Mouse (Mus musculus): ENCODE results near the gene Map6. TPM values are rescaled to one million over a fixed set of nuclear protein-coding genes. Genes with fewer than 3 reads are reported as not detected.
A peak's percentile ranks its signal among the peaks of the same experiment; 100 is the strongest.

The Map6 gene
- polyA plus RNA-seq, 1 experiment from 2014 or later, result 4.7 TPM

DNA sequence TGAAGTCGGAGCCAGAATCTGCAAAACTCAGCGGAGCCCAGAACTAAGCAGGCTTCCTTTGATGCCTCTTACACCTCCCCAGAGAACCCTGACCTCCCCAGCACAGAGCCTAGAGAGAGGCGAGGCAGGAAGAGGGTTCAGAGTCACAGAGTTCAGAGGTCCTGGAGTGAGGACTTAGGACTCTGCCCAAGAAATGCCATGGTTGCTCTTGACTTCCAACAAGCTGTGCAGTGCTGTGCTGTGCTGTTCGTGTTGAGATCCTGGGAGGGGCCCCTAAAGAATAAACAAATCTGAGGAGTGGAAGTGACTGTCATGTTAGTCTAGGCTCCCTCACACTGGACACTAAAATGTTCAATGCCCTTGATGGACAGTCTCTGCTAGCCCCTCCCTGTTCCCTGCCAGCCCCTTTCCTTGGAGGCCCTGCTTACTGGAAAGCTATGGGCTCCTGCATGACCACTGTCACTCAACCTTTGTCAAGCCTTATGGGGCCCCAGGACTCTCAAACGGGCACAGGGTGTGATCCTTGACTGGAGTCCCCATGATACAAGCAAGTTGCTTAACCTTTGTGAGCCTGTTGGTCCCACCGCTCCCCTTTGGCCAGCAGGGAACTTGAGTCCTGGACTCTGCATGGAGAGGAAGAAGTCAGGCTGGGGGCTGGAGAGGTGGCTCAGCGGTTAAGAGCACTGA is 37.0 kb upstream of the Map6 start:
- Histone ChIP-seq H3K27ac (replicated peaks; ENCODE audit: low read depth, low read length) (no peak overlapping the region), H3K36me3 (ENCODE audit: control insufficient read depth, insufficient read depth, low read length) (0 out of 2 replicates have a peak, but pooled peaks cover 2% of the 10 kb centered on the region), H3K4me1 (ENCODE audit: control insufficient read depth, insufficient read depth, low read length) (peaks cover 7% of the 10 kb centered on the region; the same call in 1 of the 2 replicates), H3K27me3 (ENCODE audit: control insufficient read depth, insufficient read depth, low read length) (no peaks in the 10 kb centered on the region), H3K9me3 (ENCODE audit: control insufficient read depth, low read length) (no peaks in the 10 kb centered on the region), H3K4me3 (ENCODE audit: low read depth, low read length) (no peak overlapping the region), H3K4me2 (ENCODE audit: low read depth, severe bottlenecking) (no peak overlapping the region), H3K9ac (ENCODE audit: low read length) (no peak overlapping the region)
- no peak for DNase-seq (ENCODE audit: low spot score)
- 76% methylated on average over 7 of the region's 7 CpGs for WGBS
- no peak for ATAC-seq (ENCODE audit: insufficient number of reproducible peaks, low FRiP score, low TSS enrichment, low read depth)

DNA sequence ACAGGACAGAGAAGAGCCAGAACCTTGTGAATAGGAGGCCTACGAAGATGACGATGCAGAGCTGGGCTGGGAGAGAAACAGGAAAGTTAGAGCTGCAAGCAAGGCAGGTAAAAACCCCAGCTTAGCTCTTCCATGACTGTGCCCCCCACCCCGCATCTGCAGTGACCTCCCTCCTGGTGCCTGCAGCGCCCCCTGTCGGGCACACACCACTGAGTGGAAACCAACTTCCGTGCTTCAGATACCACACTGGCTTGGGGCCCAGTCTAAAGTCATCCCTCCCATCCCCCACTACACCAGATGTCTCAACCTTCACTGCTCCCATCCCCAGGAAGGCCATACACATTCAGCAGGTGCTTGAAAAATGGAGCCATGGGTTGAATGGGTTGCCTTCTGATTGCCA is 34.7 kb upstream of the Map6 start:
- no peak overlapping the region for H3K27ac ChIP-seq (replicated peaks; ENCODE audit: low read depth, low read length)
- 0 out of 2 replicates have a peak, but pooled peaks cover 2% of the 10 kb centered on the region for H3K36me3 ChIP-seq (ENCODE audit: control insufficient read depth, insufficient read depth, low read length)
- no peak overlapping the region for H3K4me2 ChIP-seq (ENCODE audit: low read depth, severe bottlenecking)
- ATAC-seq (ENCODE audit: insufficient number of reproducible peaks, low FRiP score, low TSS enrichment, low read depth), result no peak
- H3K9ac ChIP-seq (ENCODE audit: low read length), result no peak overlapping the region
- WGBS, result 72% methylated on average over 6 of the region's 6 CpGs
- H3K4me3 ChIP-seq (ENCODE audit: low read depth, low read length), result no peak overlapping the region
- H3K4me1 ChIP-seq (ENCODE audit: control insufficient read depth, insufficient read depth, low read length), result peaks cover 27% of the 10 kb centered on the region
- no peaks in the 10 kb centered on the region for H3K27me3 ChIP-seq (ENCODE audit: control insufficient read depth, insufficient read depth, low read length)
- H3K9me3 ChIP-seq (ENCODE audit: control insufficient read depth, low read length), result no peaks in the 10 kb centered on the region
- DNase-seq (ENCODE audit: low spot score), result no peak

DNA sequence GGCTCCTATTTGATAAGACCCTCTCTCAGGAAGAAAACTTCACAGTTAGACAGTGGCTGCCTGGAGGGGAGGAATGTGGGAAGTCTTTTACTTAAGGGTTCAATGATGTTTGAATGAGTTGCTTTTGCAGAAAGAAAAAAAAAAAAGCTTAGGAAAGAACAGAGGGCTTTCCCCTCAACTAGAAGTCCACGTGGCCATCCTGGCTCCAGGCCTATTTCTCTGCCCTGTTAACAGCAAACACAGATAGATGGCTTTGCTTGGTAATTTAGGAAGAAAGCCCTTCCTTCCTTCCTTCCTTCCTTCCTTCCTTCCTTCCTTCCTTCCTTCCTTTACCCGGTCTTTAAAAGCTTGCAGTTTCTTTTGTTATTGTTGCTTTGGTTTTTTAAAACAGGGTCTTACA is 32.3 kb upstream of the Map6 start:
- no peak overlapping the region for H3K9ac ChIP-seq (ENCODE audit: low read length)
- DNase-seq (ENCODE audit: low spot score) (no peak), ATAC-seq (ENCODE audit: insufficient number of reproducible peaks, low FRiP score, low TSS enrichment, low read depth) (no peak)
- no peak overlapping the region for H3K4me2 ChIP-seq (ENCODE audit: low read depth, severe bottlenecking)
- no peaks in the 10 kb centered on the region for H3K9me3 ChIP-seq (ENCODE audit: control insufficient read depth, low read length)
- no peak overlapping the region for H3K4me3 ChIP-seq (ENCODE audit: low read depth, low read length)
- H3K4me1 ChIP-seq (ENCODE audit: control insufficient read depth, insufficient read depth, low read length), result peaks cover 31% of the 10 kb centered on the region
- no peak overlapping the region for H3K27ac ChIP-seq (replicated peaks; ENCODE audit: low read depth, low read length)
- no peaks in the 10 kb centered on the region for H3K27me3 ChIP-seq (ENCODE audit: control insufficient read depth, insufficient read depth, low read length)
- no peaks in the 10 kb centered on the region for H3K36me3 ChIP-seq (ENCODE audit: control insufficient read depth, insufficient read depth, low read length)
- 58% methylated on average over 2 of the region's 2 CpGs for WGBS

DNA sequence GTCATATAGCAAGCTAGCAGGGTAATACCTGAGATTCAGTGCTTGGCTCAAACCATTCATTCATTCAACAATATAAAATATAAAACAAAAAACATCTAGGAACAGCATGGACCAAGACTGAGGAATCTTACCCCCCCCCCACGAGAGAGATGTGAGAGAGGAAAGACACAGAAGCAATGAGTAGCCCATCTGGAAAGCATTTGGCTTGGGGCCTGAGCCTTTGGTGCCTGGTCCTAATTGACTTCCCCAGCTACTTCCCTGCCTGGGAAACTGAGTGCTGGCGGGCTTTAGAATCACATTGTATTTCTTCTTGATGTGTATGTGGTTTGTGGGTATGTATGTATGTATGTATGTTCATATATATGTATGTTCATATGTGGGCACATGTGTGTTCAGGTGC is 31.6 kb upstream of the Map6 start:
- H3K27ac ChIP-seq (replicated peaks; ENCODE audit: low read depth, low read length), result peak overlapping the region; percentile 81
- 19% methylated on average over 2 of the region's 2 CpGs for WGBS

DNA sequence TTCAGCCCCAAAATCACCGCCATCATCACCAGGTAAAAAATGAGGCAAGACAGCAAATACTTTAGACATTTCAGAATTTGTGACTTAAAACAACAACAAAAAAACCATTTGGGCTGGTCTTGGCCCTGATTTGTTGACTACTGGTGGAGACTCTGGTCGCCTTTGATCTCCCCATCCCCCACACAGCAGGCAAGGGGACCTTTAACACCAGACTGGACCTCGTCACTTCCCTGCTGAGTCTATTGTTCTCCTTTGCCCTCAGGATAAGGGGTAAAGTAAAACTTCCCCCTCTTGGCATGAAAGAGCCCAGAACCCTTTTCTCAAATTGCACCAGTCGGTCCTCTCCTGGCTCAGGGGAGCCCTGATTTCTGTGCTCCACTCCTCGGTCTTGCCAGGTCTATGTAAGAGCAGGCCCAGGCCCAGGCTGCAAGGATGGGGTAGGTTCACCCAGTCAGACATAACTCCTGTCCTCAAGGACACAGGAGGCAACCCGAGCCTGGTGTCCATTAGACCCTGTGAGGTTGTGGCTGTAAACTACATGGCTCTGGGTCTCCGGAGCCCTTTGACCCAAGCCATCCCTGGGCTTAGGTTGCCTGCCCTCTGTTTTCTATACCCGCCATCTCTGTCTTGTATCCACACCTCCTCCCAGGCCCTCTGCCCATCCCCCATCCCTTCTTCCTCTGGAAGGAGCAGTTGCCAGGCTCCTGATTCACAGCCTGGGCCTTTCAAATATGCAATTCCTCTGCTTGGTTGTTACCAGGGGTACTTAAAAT is 30.2 kb upstream of the Map6 start:
- WGBS, result 10% methylated on average over 8 of the region's 8 CpGs
- H3K4me3 ChIP-seq (ENCODE audit: low read depth, low read length), result no peak overlapping the region; the same call in 1 of the 2 replicates
- peaks cover 31% of the 10 kb centered on the region for H3K4me1 ChIP-seq (ENCODE audit: control insufficient read depth, insufficient read depth, low read length)
- peak overlapping the region; percentile 47 for H3K9ac ChIP-seq (ENCODE audit: low read length)
- peak overlapping the region; percentile 81 for H3K27ac ChIP-seq (replicated peaks; ENCODE audit: low read depth, low read length)
- no peaks in the 10 kb centered on the region for H3K27me3 ChIP-seq (ENCODE audit: control insufficient read depth, insufficient read depth, low read length)
- peak overlapping the region; percentile 54; the same call in 1 of the 2 replicates for H3K4me2 ChIP-seq (ENCODE audit: low read depth, severe bottlenecking)
- peak; percentile 76 for DNase-seq (ENCODE audit: low spot score)
- no peaks in the 10 kb centered on the region for H3K36me3 ChIP-seq (ENCODE audit: control insufficient read depth, insufficient read depth, low read length)
- H3K9me3 ChIP-seq (ENCODE audit: control insufficient read depth, low read length), result no peaks in the 10 kb centered on the region
- ATAC-seq (ENCODE audit: insufficient number of reproducible peaks, low FRiP score, low TSS enrichment, low read depth), result no peak

More for the DNA sequence above, 31.6 kb upstream of the Map6 start:
- no peaks in the 10 kb centered on the region for H3K27me3 ChIP-seq (ENCODE audit: control insufficient read depth, insufficient read depth, low read length)
- no peak overlapping the region for H3K4me3 ChIP-seq (ENCODE audit: low read depth, low read length)
- no peak for ATAC-seq (ENCODE audit: insufficient number of reproducible peaks, low FRiP score, low TSS enrichment, low read depth)
- peak; percentile 60 for DNase-seq (ENCODE audit: low spot score)
- peaks cover 31% of the 10 kb centered on the region for H3K4me1 ChIP-seq (ENCODE audit: control insufficient read depth, insufficient read depth, low read length)
- no peak overlapping the region for H3K4me2 ChIP-seq (ENCODE audit: low read depth, severe bottlenecking)
- H3K36me3 ChIP-seq (ENCODE audit: control insufficient read depth, insufficient read depth, low read length), result no peaks in the 10 kb centered on the region
- no peaks in the 10 kb centered on the region for H3K9me3 ChIP-seq (ENCODE audit: control insufficient read depth, low read length)
- H3K9ac ChIP-seq (ENCODE audit: low read length), result no peak overlapping the region

DNA sequence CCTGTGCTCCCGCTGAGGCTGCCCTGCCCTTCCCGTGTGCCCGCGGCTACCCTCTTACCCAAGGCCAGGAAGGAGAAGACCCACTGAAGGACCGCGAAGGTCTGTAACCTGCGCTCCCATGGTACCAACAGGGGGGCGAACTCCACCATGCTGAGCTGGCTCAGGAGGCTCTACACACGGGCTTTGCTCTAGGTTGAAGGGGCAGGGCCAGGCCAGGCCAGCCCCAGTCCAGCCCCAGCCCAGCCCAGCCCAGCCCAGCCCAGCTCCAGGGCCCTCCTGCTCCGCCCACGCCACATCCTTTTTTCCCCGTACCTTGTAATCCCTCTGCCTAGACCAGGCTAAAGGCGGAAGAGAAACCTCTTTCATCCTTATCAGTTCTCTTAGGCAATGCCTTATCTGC is 28.8 kb upstream of the Map6 start, which contains the start of gene Mogat2:
Mogat2 (minus strand) TSS at position 203 of the 400 bp plus-strand sequence.
- WGBS, result 2% methylated on average over 13 of the region's 13 CpGs
- peak; percentile 72 for ATAC-seq (ENCODE audit: insufficient number of reproducible peaks, low FRiP score, low TSS enrichment, low read depth)

DNA sequence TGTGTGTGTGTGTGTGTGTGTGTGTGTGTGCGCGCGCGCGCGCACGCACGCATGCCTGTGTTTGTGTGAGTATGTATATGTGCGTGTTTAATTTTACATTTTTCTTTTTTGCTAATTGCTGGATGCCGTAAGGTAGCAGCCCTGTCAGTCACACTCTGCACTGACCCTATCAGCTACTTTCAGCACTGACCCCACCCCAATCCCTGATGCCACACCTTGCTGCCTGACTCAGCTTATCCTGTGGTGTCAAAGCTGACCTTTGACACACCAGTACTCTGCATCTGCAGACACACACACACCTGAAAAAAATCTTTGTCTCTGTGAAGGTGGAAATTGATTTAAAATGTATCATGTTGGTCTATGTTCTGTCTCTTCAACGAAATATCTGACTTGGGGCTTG is 25.1 kb upstream of the Map6 start:
- H3K27me3 ChIP-seq (ENCODE audit: control insufficient read depth, insufficient read depth, low read length), result no peaks in the 10 kb centered on the region
- ATAC-seq (ENCODE audit: insufficient number of reproducible peaks, low FRiP score, low TSS enrichment, low read depth) (no peak), DNase-seq (ENCODE audit: low spot score) (no peak)
- no peaks in the 10 kb centered on the region for H3K36me3 ChIP-seq (ENCODE audit: control insufficient read depth, insufficient read depth, low read length)
- H3K9me3 ChIP-seq (ENCODE audit: control insufficient read depth, low read length), result no peaks in the 10 kb centered on the region
- H3K9ac ChIP-seq (ENCODE audit: low read length), result no peak overlapping the region
- H3K4me3 ChIP-seq (ENCODE audit: low read depth, low read length), result no peak overlapping the region
- no peak overlapping the region for H3K4me2 ChIP-seq (ENCODE audit: low read depth, severe bottlenecking)
- no peak overlapping the region for H3K27ac ChIP-seq (replicated peaks; ENCODE audit: low read depth, low read length)
- WGBS, result 92% methylated on average over 11 of the region's 11 CpGs
- H3K4me1 ChIP-seq (ENCODE audit: control insufficient read depth, insufficient read depth, low read length), result peaks cover 9% of the 10 kb centered on the region

More for the DNA sequence above, 28.8 kb upstream of the Map6 start, which contains the start of gene Mogat2:
- no peaks in the 10 kb centered on the region for H3K9me3 ChIP-seq (ENCODE audit: control insufficient read depth, low read length)
- peak within 1 kb of the TSS; percentile 54 for H3K4me2 ChIP-seq (ENCODE audit: low read depth, severe bottlenecking)
- H3K27ac ChIP-seq (replicated peaks; ENCODE audit: low read depth, low read length), result 0 out of 2 replicates have a peak within 1 kb of the TSS, but pooled peaks have one; percentile 39
- H3K27me3 ChIP-seq (ENCODE audit: control insufficient read depth, insufficient read depth, low read length), result no peaks in the 10 kb centered on the region
- no peaks in the 10 kb centered on the region for H3K36me3 ChIP-seq (ENCODE audit: control insufficient read depth, insufficient read depth, low read length)
- peaks cover 31% of the 10 kb centered on the region for H3K4me1 ChIP-seq (ENCODE audit: control insufficient read depth, insufficient read depth, low read length)
- H3K4me3 ChIP-seq (ENCODE audit: low read depth, low read length), result peak within 1 kb of the TSS; percentile 33
- DNase-seq (ENCODE audit: low spot score), result peak; percentile 64
- H3K9ac ChIP-seq (ENCODE audit: low read length), result peak within 1 kb of the TSS; percentile 55

DNA sequence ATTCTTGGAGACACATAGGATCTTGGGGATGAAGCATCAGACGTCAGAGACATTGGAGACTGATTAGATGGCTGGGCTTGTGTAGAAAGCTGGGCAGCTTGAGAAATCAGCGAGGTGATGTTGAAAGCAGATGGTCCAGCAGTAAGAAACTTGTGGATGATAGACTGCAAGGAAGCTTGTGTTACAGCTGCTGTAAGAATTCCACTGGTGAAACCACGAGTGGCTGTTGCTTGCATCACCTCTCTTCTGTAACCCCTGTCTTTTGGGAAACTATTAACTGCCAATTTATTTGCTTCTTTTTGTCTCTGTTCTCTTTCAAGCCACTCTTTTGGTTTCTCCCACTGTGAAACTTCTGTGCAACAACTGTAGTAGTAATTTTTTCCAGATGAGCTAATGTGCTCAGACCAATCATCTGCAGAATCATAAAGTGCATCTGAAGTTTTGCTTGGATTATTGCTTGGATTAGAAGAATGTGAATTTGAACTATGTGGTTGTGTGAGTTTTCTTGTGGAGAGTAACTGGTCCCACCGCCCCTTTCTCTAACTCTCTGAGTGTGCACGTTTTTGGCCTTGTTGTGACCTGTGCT is 19.0 kb upstream of the Map6 start:
- Histone ChIP-seq H3K4me2 (ENCODE audit: low read depth, severe bottlenecking) (no peak overlapping the region; the same call in 1 of the 2 replicates), H3K27me3 (ENCODE audit: control insufficient read depth, insufficient read depth, low read length) (no peaks in the 10 kb centered on the region), H3K9ac (ENCODE audit: low read length) (no peak overlapping the region), H3K27ac (replicated peaks; ENCODE audit: low read depth, low read length) (no peak overlapping the region), H3K4me1 (ENCODE audit: control insufficient read depth, insufficient read depth, low read length) (no peaks in the 10 kb centered on the region; the same call in 1 of the 2 replicates), H3K4me3 (ENCODE audit: low read depth, low read length) (no peak overlapping the region), H3K9me3 (ENCODE audit: control insufficient read depth, low read length) (no peaks in the 10 kb centered on the region), H3K36me3 (ENCODE audit: control insufficient read depth, insufficient read depth, low read length) (no peaks in the 10 kb centered on the region)
- ATAC-seq (ENCODE audit: insufficient number of reproducible peaks, low FRiP score, low TSS enrichment, low read depth) (no peak), DNase-seq (ENCODE audit: low spot score) (no peak)
- 30% methylated on average over 5 of the region's 5 CpGs for WGBS
